Mouse (Mus musculus) kidney, postnatal 4 days (tissue): ENCODE results near the gene Zfp654.
A peak's percentile ranks its signal among the peaks of the same experiment; 100 is the strongest.
"Not testable (repeated sequence)": the region's sequence is repeated elsewhere in the genome, so short reads cannot be mapped to it uniquely, and the experiment has no call there.

Experiments
- DNase-seq, 2 experiments: peaks; one replicate each; pipeline ENCODE4 v3.0.0; 2021; ENCODE audit warnings: mixed read lengths in 2 of 2

The Zfp654 gene

DNA sequence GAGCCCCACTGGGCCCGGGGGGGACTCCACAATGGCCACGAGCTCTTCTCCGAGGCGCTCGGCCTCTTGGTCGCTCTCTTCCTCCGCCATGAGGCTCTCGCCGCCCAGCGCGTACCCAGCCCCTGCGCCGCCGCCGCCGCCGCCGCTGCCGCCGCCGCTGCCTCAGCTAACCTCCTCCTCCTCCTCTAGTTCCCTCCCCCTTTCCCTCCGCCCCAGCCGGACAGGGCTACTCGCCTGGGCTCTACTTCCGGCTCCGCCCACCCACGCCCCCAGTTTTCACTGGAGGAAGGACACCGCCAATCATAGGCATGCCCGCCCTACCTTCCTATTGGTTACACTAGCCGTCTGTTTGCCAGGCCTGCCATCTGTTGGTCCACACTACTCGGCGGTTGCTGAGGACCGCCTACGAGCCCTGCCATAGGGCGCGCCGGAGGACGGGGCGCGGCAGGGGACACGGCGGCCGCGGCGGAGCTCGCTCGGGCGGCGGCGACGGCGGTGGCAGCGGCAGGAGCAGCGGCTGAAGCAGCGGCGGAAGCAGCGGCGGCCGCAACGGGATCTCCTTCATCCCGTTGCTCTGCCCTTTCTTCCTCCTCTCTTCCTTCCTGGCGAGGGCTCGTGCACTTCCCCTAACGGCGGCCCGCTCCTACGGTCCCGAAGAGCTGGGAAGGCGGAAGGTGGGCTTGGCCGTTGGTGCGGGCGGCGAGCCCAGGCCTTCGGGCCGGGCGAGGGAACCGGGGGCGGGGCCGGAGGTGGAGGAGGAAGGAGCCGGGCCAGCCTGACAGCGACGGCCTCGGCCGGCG is at the start of gene Zfp654, which contains the start of gene Cggbp1:
Gene Zfp654 (minus strand): TSS at position 90 of the 800 bp plus-strand sequence.
Gene Cggbp1 (plus strand): TSS at position 434 of the 800 bp plus-strand sequence.
- peak; percentile 100 for DNase-seq

GRCm38 (mm10) chr16:64899084-64899483 is 47.6 kb upstream of the Zfp654 start:
- DNase-seq, result peak; percentile 20 to 25

GRCm38 (mm10) chr16:64889496-64889895 is 38.0 kb upstream of the Zfp654 start:
- no peak for DNase-seq

GRCm38 (mm10) chr16:64885547-64885946 is 34.1 kb upstream of the Zfp654 start:
- DNase-seq, result no peak

GRCm38 (mm10) chr16:64885142-64885541 is 33.7 kb upstream of the Zfp654 start:
- no peak for DNase-seq

- peak in 1 of 2 experiments; percentile 8 for DNase-seq
These were observed 33.0 kb upstream of the Zfp654 start for GRCm38 (mm10) chr16:64884420-64884838.

DNA sequence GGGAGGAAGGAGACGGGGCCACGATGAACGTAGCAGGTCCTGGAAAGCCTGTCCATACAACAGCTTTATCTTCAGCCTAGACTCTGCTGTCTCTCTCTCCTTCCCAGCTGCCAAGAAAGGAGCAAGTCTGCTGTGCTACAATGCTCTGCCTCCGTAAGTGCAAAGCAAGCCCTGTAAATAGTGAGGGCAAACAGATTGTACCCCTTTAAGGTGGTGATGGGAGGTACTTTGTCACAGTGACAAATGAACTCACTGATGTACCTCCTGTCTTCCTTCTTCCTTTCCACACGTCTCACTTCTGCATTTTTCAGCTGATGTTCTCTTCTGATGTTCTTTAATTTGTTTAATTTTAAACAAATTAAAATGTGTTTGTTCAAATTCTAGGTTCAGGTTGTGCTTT is 32.4 kb upstream of the Zfp654 start:
- no peak for DNase-seq

- no peak for DNase-seq
These were observed 30.0 kb upstream of the Zfp654 start for GRCm38 (mm10) chr16:64881442-64881841.

DNA sequence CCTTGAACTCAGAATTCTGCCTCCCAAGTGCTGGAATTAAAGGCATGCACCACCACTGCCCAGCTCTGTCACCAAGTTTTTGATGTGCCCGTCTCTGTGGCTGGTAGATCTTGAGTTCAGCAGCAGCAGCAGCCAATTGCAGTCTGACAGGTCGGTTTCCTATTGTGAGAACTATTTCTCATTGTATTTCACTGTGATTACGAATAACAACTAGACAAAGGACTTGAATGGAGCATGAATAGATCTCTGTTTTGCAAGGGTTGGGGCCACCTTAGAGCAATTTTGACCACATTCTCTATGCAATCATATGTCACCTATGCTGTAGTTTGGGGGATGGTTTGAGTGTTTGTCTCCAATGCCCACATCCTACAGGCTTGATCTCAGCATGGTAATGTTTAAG is 29.5 kb upstream of the Zfp654 start:
- DNase-seq, result no peak

DNA sequence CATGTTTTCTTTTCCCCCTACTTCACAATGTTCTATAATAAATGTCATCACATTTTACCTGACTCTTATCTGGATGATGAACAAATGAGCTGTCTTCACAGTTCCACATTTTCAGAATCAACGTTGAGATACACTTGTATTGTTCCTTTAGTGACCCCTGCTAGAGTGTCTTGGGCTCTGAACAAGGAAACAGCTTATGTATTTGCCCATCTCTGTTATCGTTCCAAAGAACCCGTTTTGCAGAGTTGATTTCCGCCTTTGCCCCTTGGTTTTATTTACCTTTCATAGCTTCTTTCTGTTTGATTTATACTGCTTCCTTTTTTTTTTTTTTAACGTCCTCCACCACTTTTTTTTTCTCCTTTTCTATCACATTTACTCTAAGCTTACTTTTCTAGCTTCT is 28.3 kb upstream of the Zfp654 start:
- no peak for DNase-seq

- peak in 1 of 2 experiments; percentile 33 for DNase-seq
These were observed 27.2 kb upstream of the Zfp654 start for GRCm38 (mm10) chr16:64878611-64879132.

- no peak for DNase-seq
These were observed 25.9 kb upstream of the Zfp654 start for GRCm38 (mm10) chr16:64877314-64877713.

GRCm38 (mm10) chr16:64876631-64877265 is 25.3 kb upstream of the Zfp654 start:
- DNase-seq, result no peak

- no peak for DNase-seq
These were observed 24.4 kb upstream of the Zfp654 start for GRCm38 (mm10) chr16:64875822-64876221.

DNA sequence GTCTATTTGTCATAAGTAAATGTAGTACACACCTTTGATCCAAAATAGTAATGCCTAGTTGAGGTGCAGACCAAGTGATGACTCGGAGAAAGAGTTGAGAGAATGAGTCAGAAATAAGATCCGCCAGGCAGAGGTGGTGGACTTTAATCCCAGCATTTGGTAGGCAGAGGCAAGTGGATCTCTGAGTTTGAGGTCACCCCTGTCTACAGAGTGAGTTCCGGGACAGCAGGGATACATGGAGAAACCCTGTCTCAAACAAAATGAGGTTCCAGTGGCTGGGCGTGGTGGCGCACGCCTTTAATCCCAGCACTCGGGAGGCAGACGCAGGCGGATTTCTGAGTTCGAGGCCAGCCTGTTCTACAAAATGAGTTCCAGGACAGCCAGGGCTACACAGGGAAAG is 23.9 kb upstream of the Zfp654 start:
- no peak for DNase-seq

DNA sequence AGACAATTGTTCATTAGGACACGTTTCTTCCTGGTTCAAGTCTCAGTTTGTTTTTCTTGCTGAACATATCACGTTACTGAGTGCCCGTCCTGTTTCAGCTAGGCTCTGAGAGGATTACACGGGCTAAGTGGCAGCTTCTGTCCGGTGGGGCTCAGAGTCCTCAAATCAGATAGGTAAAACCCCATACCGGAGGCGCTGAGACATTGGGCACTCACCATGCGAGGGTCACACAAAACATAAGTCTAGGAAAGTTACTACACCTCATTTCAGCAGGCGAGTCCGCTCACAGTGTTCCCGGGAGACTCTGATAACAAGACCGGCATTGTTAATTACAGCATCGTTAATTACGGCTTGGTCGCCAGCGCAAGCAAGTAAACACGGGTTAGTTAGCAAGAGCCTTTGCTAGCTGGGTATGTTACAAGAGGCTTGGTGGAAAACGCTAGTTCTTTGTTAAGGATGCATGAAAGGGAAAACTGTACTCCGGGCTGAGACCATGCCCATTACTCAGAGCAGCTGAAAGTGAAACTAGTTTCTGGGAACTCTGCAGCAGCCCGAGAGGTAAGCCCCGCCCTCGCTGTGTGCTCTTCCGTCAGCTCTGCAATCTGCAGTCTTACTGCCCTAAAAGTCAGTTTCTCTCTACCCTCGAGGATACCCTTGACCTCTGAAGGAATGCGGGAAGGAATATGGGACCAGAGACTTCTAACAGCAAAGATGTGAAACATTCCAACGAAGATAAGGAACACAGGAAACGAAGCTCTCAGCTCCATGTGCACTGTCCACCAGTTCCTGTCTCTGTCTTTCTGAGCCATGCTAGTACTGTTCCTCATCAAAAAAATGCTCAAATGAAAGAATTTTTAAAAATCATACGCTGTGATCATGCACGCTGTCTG is 22.2 kb upstream of the Zfp654 start:
- DNase-seq, result peak; percentile 72 to 82

GRCm38 (mm10) chr16:64872841-64873240 is 21.4 kb upstream of the Zfp654 start:
- DNase-seq, result no peak

DNA sequence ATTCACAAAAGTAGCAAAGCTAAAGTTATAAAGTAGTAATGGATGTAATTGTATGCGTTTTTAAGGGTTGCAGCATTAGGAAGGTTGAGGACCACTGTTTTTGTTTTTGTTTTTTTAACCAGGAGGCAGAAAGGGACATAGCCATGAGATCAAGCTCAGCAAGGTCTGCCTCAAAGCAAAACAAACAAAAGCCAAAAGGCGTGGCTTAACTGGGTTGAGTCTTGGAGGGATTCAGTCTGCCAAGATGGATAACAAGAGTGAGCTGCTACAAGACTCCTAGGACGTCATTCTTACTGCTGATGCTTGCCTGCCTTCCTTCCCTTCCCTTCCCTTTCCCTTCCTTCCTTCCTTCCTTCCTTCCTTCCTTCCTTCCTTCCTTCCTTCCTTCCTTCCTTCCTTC is 20.8 kb upstream of the Zfp654 start:
- DNase-seq, result peak in 1 of 2 experiments; percentile 18

DNA sequence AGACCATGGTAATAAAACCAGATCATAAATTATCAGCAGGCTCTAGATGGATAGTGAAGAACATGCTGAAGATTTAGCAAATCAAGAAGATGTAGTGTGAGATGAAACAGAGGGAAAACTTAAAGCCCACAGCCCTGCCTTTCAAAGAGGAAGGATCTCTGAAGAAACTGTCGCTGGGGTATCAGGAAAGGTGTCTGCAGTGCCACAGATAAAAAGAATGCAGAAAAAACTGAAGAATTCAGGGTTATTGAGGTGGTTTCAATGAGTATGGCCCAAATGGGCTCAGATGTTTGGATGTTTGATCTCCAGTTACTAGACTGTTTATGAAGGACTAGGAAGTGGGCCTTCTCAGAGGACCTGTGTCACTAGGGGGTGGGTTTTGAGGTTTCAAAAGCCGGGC is 18.2 kb upstream of the Zfp654 start:
- no peak for DNase-seq

GRCm38 (mm10) chr16:64868613-64869012 is 17.2 kb upstream of the Zfp654 start:
- no peak for DNase-seq

GRCm38 (mm10) chr16:64865841-64866240 is 14.4 kb upstream of the Zfp654 start:
- DNase-seq, result not testable (repeated sequence)

- no peak for DNase-seq
These were observed 5.5 kb upstream of the Zfp654 start for GRCm38 (mm10) chr16:64856946-64857345.

DNA sequence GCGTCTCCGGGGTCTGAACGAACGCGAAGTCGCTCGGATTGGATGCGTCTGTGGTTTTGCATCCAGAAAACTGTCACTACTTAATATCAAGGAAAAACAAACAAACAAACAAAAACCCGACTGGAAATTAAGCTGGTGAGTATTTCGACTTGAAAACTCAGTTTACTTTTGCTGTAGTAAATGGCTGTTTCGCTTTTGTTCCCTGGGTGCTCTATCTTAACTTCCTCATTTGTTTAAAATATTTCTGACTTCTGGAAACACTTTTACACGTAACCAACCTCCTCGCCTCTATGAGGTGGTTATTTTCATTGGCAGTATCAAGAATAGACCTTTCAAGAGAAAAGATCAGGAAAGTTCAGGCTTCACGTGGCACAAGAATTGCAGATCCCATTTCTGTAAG is 1.4 kb upstream of the Zfp654 start:
- no peak for DNase-seq
